Mouse (Mus musculus) CH12.LX (cell line): Measurements from ENCODE around the gene Kpna3.

Source experiments
- CTCF ChIP-seq, 2 experiments: IDR thresholded peaks in 1 of 2; conservative IDR thresholded peaks in 1 of 2; 2 replicates each; pipeline ENCODE4 v1.5.1; 2011 to 2012; ENCODE audit warnings: low read depth in 2 of 2, low read length in 2 of 2, improper control_type of control experiment in 1 of 2, inconsistent platforms in 1 of 2, mild to moderate bottlenecking in 1 of 2, moderate library complexity in 1 of 2
- MAX ChIP-seq: IDR thresholded peaks from 2 replicates; pipeline ENCODE4 v1.6.1; 2011; ENCODE audit warnings: low read length, improper control_type of control experiment

DNA sequence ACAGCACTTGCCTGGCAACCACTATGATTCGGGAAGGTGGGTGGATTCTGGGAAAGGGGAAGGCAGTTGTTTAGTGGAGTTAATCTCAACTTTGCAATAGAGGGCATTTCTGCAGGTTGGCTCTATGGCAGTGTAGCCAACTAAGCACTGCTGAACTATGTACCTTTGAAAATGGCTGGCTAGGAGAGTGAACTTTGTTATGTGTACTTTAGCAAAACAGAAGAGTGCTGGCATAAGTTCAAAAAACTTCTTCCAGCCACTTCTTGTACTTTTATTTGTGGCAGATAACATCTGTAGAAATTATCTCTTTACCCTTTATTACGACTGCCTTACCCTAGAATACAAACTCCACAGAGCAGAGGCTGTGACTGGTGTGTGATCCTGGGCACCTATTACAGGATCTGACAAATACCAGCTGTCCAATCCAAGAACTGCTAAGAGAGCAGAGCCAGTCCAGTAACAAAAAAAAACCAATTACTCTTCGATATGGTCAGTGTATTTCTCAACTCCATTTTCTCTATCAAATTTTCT, 78.6 kb downstream of the Kpna3 start:
- TF ChIP-seq CTCF (conservative IDR thresholded peaks at IDR 0.05 in 1 of 2, IDR thresholded peaks at IDR 0.05 in 1 of 2; ENCODE audit: low read depth in 2 of 2, low read length in 2 of 2) (no peak), MAX (no peak)
